Mouse (Mus musculus): Measurements from ENCODE around the gene Mdc1. TPM values are rescaled to one million over a fixed set of nuclear protein-coding genes. Genes with fewer than 3 reads are reported as not detected.

The Mdc1 gene
- 23.5 TPM for polyA plus RNA-seq (2017; shearing (Covaris generic))

GRCm38 (mm10) chr17:35841076-35841950 lies at the start of gene Mdc1:
Gene Mdc1, plus strand, starts transcription at chr17:35841515.

GRCm38 (mm10) chr17:35821439-35822430 lies 19.6 kb upstream of the Mdc1 start, which contains the start of gene Ier3:
Gene Ier3, plus strand, starts transcription at chr17:35821684.

GRCm38 (mm10) chr17:35822964-35823937 lies 18.1 kb upstream of the Mdc1 start, which contains the start of gene Flot1:
Gene Flot1, plus strand, starts transcription at chr17:35823230.

GRCm38 (mm10) chr17:35838122-35838544 lies 3.2 kb upstream of the Mdc1 start, which contains the start of gene Tubb5:
Gene Tubb5, minus strand, starts transcription at chr17:35838306.

GRCm38 (mm10) chr17:35861198-35861857 lies 20.0 kb downstream of the Mdc1 start, which contains the start of gene Nrm:
Gene Nrm, plus strand, starts transcription at chr17:35861318.

GRCm38 (mm10) chr17:35865481-35866280 lies 24.4 kb downstream of the Mdc1 start, which contains the start of gene Ppp1r18:
Gene Ppp1r18, plus strand, starts transcription at chr17:35865593.

GRCm38 (mm10) chr17:35879245-35880057 lies 38.1 kb downstream of the Mdc1 start, which contains the start of gene Dhx16:
Gene Dhx16, plus strand, starts transcription at chr17:35879819.

GRCm38 (mm10) chr17:35896781-35897643 lies 55.7 kb downstream of the Mdc1 start, which contains the start of gene 2310061I04Rik:
Gene 2310061I04Rik, minus strand, starts transcription at chr17:35897431.

Other genes starting within 250 kb of the Mdc1 start
- not detected for gene Sfta2, start 240.0 kb upstream of the Mdc1 start, polyA plus RNA-seq (2017; shearing (Covaris generic))
- not detected for gene Gm9573, start 214.9 kb upstream of the Mdc1 start, polyA plus RNA-seq (2017; shearing (Covaris generic))
- 0.15 TPM for gene Mucl3, start 197.8 kb upstream of the Mdc1 start, polyA plus RNA-seq (2017; shearing (Covaris generic))
- gene Vars2, start 173.9 kb upstream of the Mdc1 start, polyA plus RNA-seq (2017; shearing (Covaris generic)): 33.5 TPM
- 27.5 TPM for gene Gtf2h4, start 167.8 kb upstream of the Mdc1 start, polyA plus RNA-seq (2017; shearing (Covaris generic))
- gene Ddr1, start 136.9 kb upstream of the Mdc1 start, polyA plus RNA-seq (2017; shearing (Covaris generic)): 8.4 TPM
- 2.0 TPM for gene Ier3, start 19.8 kb upstream of the Mdc1 start, polyA plus RNA-seq (2017; shearing (Covaris generic))
- gene Flot1, start 18.3 kb upstream of the Mdc1 start, polyA plus RNA-seq (2017; shearing (Covaris generic)): 55.9 TPM
- gene Tubb5, start 3.2 kb upstream of the Mdc1 start, polyA plus RNA-seq (2017; shearing (Covaris generic)): 127 TPM
- 29.0 TPM for gene Nrm, start 19.8 kb downstream of the Mdc1 start, polyA plus RNA-seq (2017; shearing (Covaris generic))
- gene Ppp1r18, start 24.1 kb downstream of the Mdc1 start, polyA plus RNA-seq (2017; shearing (Covaris generic)): 605 TPM
- 23.5 TPM for gene Dhx16, start 38.3 kb downstream of the Mdc1 start, polyA plus RNA-seq (2017; shearing (Covaris generic))
- 40.7 TPM for gene 2310061I04Rik, start 55.9 kb downstream of the Mdc1 start, polyA plus RNA-seq (2017; shearing (Covaris generic))
- gene Atat1, start 68.6 kb downstream of the Mdc1 start, polyA plus RNA-seq (2017; shearing (Covaris generic)): 22.1 TPM
- gene Mrps18b, start 74.9 kb downstream of the Mdc1 start, polyA plus RNA-seq (2017; shearing (Covaris generic)): 85.8 TPM
- 59.3 TPM for gene Ppp1r10, start 74.9 kb downstream of the Mdc1 start, polyA plus RNA-seq (2017; shearing (Covaris generic))
- gene Abcf1, start 128.2 kb downstream of the Mdc1 start, polyA plus RNA-seq (2017; shearing (Covaris generic)): 174 TPM
- gene Gnl1, start 138.3 kb downstream of the Mdc1 start, polyA plus RNA-seq (2017; shearing (Covaris generic)): 20.4 TPM
- 23.3 TPM for gene Prr3, start 138.7 kb downstream of the Mdc1 start, polyA plus RNA-seq (2017; shearing (Covaris generic))
- 19.4 TPM for gene H2-T24, start 179.0 kb downstream of the Mdc1 start, polyA plus RNA-seq (2017; shearing (Covaris generic))
- 776 TPM for gene H2-T23, start 191.3 kb downstream of the Mdc1 start, polyA plus RNA-seq (2017; shearing (Covaris generic))
- 250 TPM for gene H2-T22, start 201.2 kb downstream of the Mdc1 start, polyA plus RNA-seq (2017; shearing (Covaris generic))
- 0.24 TPM for gene Gm6034, start 201.4 kb downstream of the Mdc1 start, polyA plus RNA-seq (2017; shearing (Covaris generic))
- 0.30 TPM for gene Gm11127, start 216.9 kb downstream of the Mdc1 start, polyA plus RNA-seq (2017; shearing (Covaris generic))